In the genomic region with DNA sequence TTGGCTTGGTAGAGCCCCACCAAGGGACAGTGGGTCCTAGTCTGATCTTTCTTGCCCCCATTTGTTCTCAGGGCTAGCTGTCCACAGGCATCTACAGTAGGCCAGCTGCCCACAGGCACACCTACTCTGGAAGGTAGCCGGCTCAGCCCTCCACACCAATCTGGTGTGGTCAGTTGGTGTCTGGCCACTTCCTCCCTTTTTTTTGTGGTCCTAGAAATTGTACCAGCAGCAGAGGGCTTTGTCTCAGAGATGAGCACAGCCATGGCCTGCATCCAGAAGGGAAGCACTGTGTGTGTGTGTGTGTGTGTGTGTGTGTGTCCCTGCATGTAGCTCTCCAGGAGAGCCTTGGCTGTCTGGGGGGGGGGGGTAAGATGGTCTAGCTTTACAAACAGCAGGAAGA, we compare ENCODE assay signal across 20 mouse cellular contexts.
DNase-seq lines count a peak whose midpoint lies in the region; ATAC-seq and TF ChIP-seq lines count a peak whose summit lies in the region.
"Had no signal": no experiment of that assay in that cellular context is flagged by ENCODE, and none has a peak within 500 bp of the region (broad histone marks: within the 10 kb centered on the region; RNA-seq: fewer than 3 reads in every experiment).

No protein-coding gene starts in this region.

- 0 out of 2 replicates have a peak, but pooled peaks have one; percentile 23 for ATAC-seq in cerebellum, adult (ENCODE audit: insufficient number of reproducible peaks, low FRiP score, low TSS enrichment)
- ATAC-seq in kidney, postnatal 0 days (replicated peaks; ENCODE audit: low FRiP score, low read depth), result no peak
- no peak for ATAC-seq in kidney, embryonic 15.5 days (replicated peaks; ENCODE audit: low FRiP score)
- ATAC-seq in intestine, embryonic 16.5 days, result no peak
- ATAC-seq: forebrain, embryonic 13.5 days had no signal

- WGBS in kidney, postnatal 0 days, result 47% methylated on average over 1 of the region's 1 CpGs
- WGBS in kidney, embryonic 15.5 days, result 84% methylated on average over 1 of the region's 1 CpGs
- WGBS in lung, adult 2 months, result 37% methylated on average over 1 of the region's 1 CpGs
- 84% methylated on average over 1 of the region's 1 CpGs for WGBS in intestine, embryonic 16.5 days

- DNase-seq in cerebellum, postnatal 4 days (ENCODE audit: low spot score in 2 of 2), result no peak
- no peak for DNase-seq in kidney, postnatal 0 days (ENCODE audit: low spot score)
- DNase-seq in lung, postnatal 14 days, result peak; percentile 46
- no peak for DNase-seq in lung, adult 2 months
- DNase-seq in cerebellum, postnatal 14 days, result peak; percentile 38 to 67
- DNase-seq: B cell, adult 2 months; layer of hippocampus, postnatal 36 days; liver; right cerebral cortex, postnatal 14 days; thymus, postnatal 25 days had no signal

- no peak overlapping the region for H3K4me2 ChIP-seq in kidney, postnatal 0 days (ENCODE audit: low read length)
- H3K4me2 ChIP-seq in kidney, embryonic 15.5 days, result no peak overlapping the region
- H3K4me2 ChIP-seq in intestine, embryonic 16.5 days (ENCODE audit: low read depth, low read length), result no peak overlapping the region
- H3K4me2 ChIP-seq: forebrain, embryonic 13.5 days; heart, embryonic 13.5 days; lung, embryonic 15.5 days; neural tube, embryonic 12.5 days; stomach, embryonic 15.5 days had no signal

- no peak for TF ChIP-seq CTCF in kidney, postnatal 0 days (IDR thresholded peaks at IDR 0.05; ENCODE audit: low read depth)
- no peak for TF ChIP-seq CTCF in lung, adult 2 months (IDR thresholded peaks at IDR 0.05; ENCODE audit: insufficient read depth, low read length)

- H3K36me3 ChIP-seq in kidney, postnatal 0 days (ENCODE audit: insufficient read depth, low read length), result no peaks in the 10 kb centered on the region
- no peaks in the 10 kb centered on the region for H3K36me3 ChIP-seq in kidney, embryonic 15.5 days
- no peaks in the 10 kb centered on the region for H3K36me3 ChIP-seq in intestine, embryonic 16.5 days (ENCODE audit: control insufficient read depth, insufficient read depth, low read length)
- H3K36me3 ChIP-seq: embryonic facial prominence, embryonic 10.5 days; heart, embryonic 13.5 days; lung, embryonic 15.5 days; neural tube, embryonic 12.5 days; stomach, embryonic 15.5 days had no signal

- H3K4me1 ChIP-seq in kidney, postnatal 0 days (replicated peaks; ENCODE audit: insufficient read depth, low read length), result peaks cover 27% of the 10 kb centered on the region
- peaks cover 43% of the 10 kb centered on the region for H3K4me1 ChIP-seq in kidney, embryonic 15.5 days
- H3K4me1 ChIP-seq in lung, adult 2 months (ENCODE audit: control insufficient read depth, insufficient read depth, low read length), result peaks cover 28% of the 10 kb centered on the region
- H3K4me1 ChIP-seq in intestine, embryonic 16.5 days (ENCODE audit: control insufficient read depth, insufficient read depth, low read length), result peaks cover 17% of the 10 kb centered on the region; the same call in 1 of the 2 replicates
- H3K4me1 ChIP-seq: stomach, embryonic 15.5 days had no signal

- no peak overlapping the region for H3K4me3 ChIP-seq in kidney, postnatal 0 days (replicated peaks; ENCODE audit: low read depth, low read length)
- H3K4me3 ChIP-seq in kidney, embryonic 15.5 days (replicated peaks), result no peak overlapping the region
- H3K4me3 ChIP-seq in lung, adult 2 months (replicated peaks; ENCODE audit: extremely low read depth, low read depth, low read length), result no peak overlapping the region
- H3K4me3 ChIP-seq in intestine, embryonic 16.5 days (ENCODE audit: low read length), result no peak overlapping the region
- H3K4me3 ChIP-seq: embryonic facial prominence, embryonic 10.5 days; forebrain, embryonic 13.5 days; heart, embryonic 13.5 days; lung, embryonic 15.5 days; megakaryocyte, embryonic 14.5 days; neural tube, embryonic 12.5 days; stomach, embryonic 15.5 days had no signal

- no peaks in the 10 kb centered on the region for H3K9me3 ChIP-seq in kidney, postnatal 0 days (replicated peaks; ENCODE audit: low read length)
- no peaks in the 10 kb centered on the region for H3K9me3 ChIP-seq in kidney, embryonic 15.5 days (replicated peaks)
- H3K9me3 ChIP-seq in intestine, embryonic 16.5 days (ENCODE audit: control insufficient read depth, low read length), result no peaks in the 10 kb centered on the region
- H3K9me3 ChIP-seq: embryonic facial prominence, embryonic 10.5 days; forebrain, embryonic 13.5 days; heart, embryonic 13.5 days; lung, embryonic 15.5 days; megakaryocyte, embryonic 14.5 days; neural tube, embryonic 12.5 days; stomach, embryonic 15.5 days had no signal

- no peak for TF ChIP-seq POLR2A in lung, adult 2 months (IDR thresholded peaks at IDR 0.05; ENCODE audit: borderline replicate concordance, extremely low read depth, low read depth, low read length)

- no peaks in the 10 kb centered on the region for H3K27me3 ChIP-seq in kidney, postnatal 0 days (ENCODE audit: insufficient read depth, low read length)
- H3K27me3 ChIP-seq in kidney, embryonic 15.5 days, result no peaks in the 10 kb centered on the region
- H3K27me3 ChIP-seq in intestine, embryonic 16.5 days (replicated peaks; ENCODE audit: control insufficient read depth, insufficient read depth, low read length), result no peaks in the 10 kb centered on the region
- H3K27me3 ChIP-seq: heart, embryonic 13.5 days; lung, embryonic 15.5 days; neural tube, embryonic 12.5 days; stomach, embryonic 15.5 days had no signal

- 0 out of 2 replicates have a peak overlapping the region, but pooled peaks have one; percentile 19 for H3K27ac ChIP-seq in kidney, postnatal 0 days
- no peak overlapping the region for H3K27ac ChIP-seq in kidney, embryonic 15.5 days
- no peak overlapping the region for H3K27ac ChIP-seq in intestine, embryonic 16.5 days (ENCODE audit: low read length)
- H3K27ac ChIP-seq: forebrain, embryonic 13.5 days; heart, embryonic 13.5 days; lung, embryonic 15.5 days; neural tube, embryonic 12.5 days; stomach, embryonic 15.5 days had no signal

- H3K9ac ChIP-seq in kidney, postnatal 0 days (ENCODE audit: low read depth, low read length), result no peak overlapping the region
- no peak overlapping the region for H3K9ac ChIP-seq in kidney, embryonic 15.5 days
- no peak overlapping the region for H3K9ac ChIP-seq in intestine, embryonic 16.5 days (ENCODE audit: low read depth, low read length)
- H3K9ac ChIP-seq: heart, embryonic 13.5 days; lung, embryonic 15.5 days; neural tube, embryonic 12.5 days; stomach, embryonic 15.5 days had no signal

Comparison
In these comparisons a context has a peak if more than half of its experiments do, and no peak if none do; other contexts are left out.
1. DNase-seq: peak in lung, postnatal 14 days (single experiment) and cerebellum, postnatal 14 days (2 of 2); none in cerebellum, postnatal 4 days (0 of 2), kidney, postnatal 0 days (single experiment) and lung, adult 2 months (single experiment).